Mouse (Mus musculus) kidney, embryonic 16.5 days (tissue): Measurements from ENCODE around the gene Hbs1l. TPM values are rescaled to one million over a fixed set of nuclear protein-coding genes. Genes with fewer than 3 reads are reported as not detected.
A peak's percentile ranks its signal among the peaks of the same experiment; 100 is the strongest.

ENCODE experiments used
- ATAC-seq: fragments of 200-750 bp; cut with Nextera tagmentation; 2 replicates; pipeline ENCODE4 v1.8.0; 2017; ENCODE audit warnings: moderate TSS enrichment; ENCODE audit not compliant: low FRiP score, low TSS enrichment
- H3K27ac ChIP-seq: fragments of 300-500 bp; sonication (generic); 2 replicates; pipeline ENCODE4 v1.5.1; 2014; ENCODE audit warnings: low read length
- H3K27me3 ChIP-seq: fragments of 300-500 bp; sonication (generic); 2 replicates; pipeline ENCODE4 v1.6.1; 2014; ENCODE audit warnings: low read length, control low read depth, mixed read lengths; ENCODE audit not compliant: insufficient read depth
- H3K36me3 ChIP-seq: fragments of 300-500 bp; sonication (generic); 2 replicates; pipeline ENCODE4 v1.6.1; 2014; ENCODE audit warnings: low read length, control low read depth, mixed read lengths; ENCODE audit not compliant: insufficient read depth
- H3K4me1 ChIP-seq: fragments of 300-500 bp; sonication (generic); 2 replicates; pipeline ENCODE4 v1.6.1; 2014; ENCODE audit warnings: low read length, control low read depth, mixed read lengths; ENCODE audit not compliant: insufficient read depth
- H3K4me2 ChIP-seq: fragments of 300-500 bp; sonication (generic); replicated peaks from 2 replicates; pipeline ENCODE4 v1.6.1; 2014; ENCODE audit warnings: low read depth, low read length
- H3K4me3 ChIP-seq: fragments of 300-500 bp; sonication (generic); 2 replicates; pipeline ENCODE4 v1.5.1; 2014; ENCODE audit warnings: mild to moderate bottlenecking, low read length
- H3K9ac ChIP-seq: fragments of 300-500 bp; sonication (generic); replicated peaks from 2 replicates; pipeline ENCODE4 v1.6.1; 2014; ENCODE audit warnings: low read length
- H3K9me3 ChIP-seq: fragments of 300-500 bp; sonication (generic); 2 replicates; pipeline ENCODE4 v1.6.1; 2016; ENCODE audit warnings: low read length, control low read depth
- WGBS: fragments of 180-500 bp; shearing (Covaris S2); extraction: QIAGEN DNeasy Blood & Tissue Kit; methylation state at CpG from one replicate; pipeline ENCODE4 v1.1.7; 2014; 5-methylcytosine and 5-hydroxymethylcytosine counted together
- polyA plus RNA-seq: library from polyadenylated mRNA; unstranded; fragments of >200 nt; fragmentation: Nextera tagmentation; extraction: Ambion mirVana; gene quantifications from 2 replicates; pipeline ENCODE4 v1.2.1, GENCODE M21; 2015

Hbs1l gene
- 99.8 and 99.9 TPM in 2 replicates for polyA plus RNA-seq

- H3K36me3 ChIP-seq: peaks cover 13% of the 10 kb centered on the region
Measured at GRCm38 (mm10) chr10:21295759-21296621, at the start of gene Hbs1l. TSS of gene Hbs1l (plus strand) at chr10:21295979.

GRCm38 (mm10) chr10:21248556-21248955 lies 47.2 kb upstream of the Hbs1l start:
- Histone ChIP-seq H3K4me1 (no peaks in the 10 kb centered on the region), H3K27ac (no peak overlapping the region), H3K27me3 (no peaks in the 10 kb centered on the region), H3K9ac (no peak overlapping the region), H3K4me3 (no peak overlapping the region), H3K9me3 (no peaks in the 10 kb centered on the region), H3K4me2 (no peak overlapping the region), H3K36me3 (no peaks in the 10 kb centered on the region)
- no peak for ATAC-seq
- WGBS: 73% methylated on average over 4 of the region's 4 CpGs

More at GRCm38 (mm10) chr10:21295759-21296621, at the start of gene Hbs1l:
- no peaks in the 10 kb centered on the region for H3K27me3 ChIP-seq
- H3K4me2 ChIP-seq: peak within 1 kb of the TSS; percentile 69
- H3K9me3 ChIP-seq: no peaks in the 10 kb centered on the region
- H3K4me1 ChIP-seq: peaks cover 20% of the 10 kb centered on the region
- peak within 1 kb of the TSS; percentile 83 for H3K4me3 ChIP-seq
- ATAC-seq: peak; percentile 96
- WGBS: under 1% methylated on average over 72 of the region's 81 CpGs
- H3K9ac ChIP-seq: peak within 1 kb of the TSS; percentile 86
- H3K27ac ChIP-seq: peak within 1 kb of the TSS; percentile 48

GRCm38 (mm10) chr10:21251881-21252534 lies 43.8 kb upstream of the Hbs1l start:
- WGBS: 61% methylated on average over 15 of the region's 15 CpGs
- no peak for ATAC-seq

GRCm38 (mm10) chr10:21252800-21253199 lies 43.0 kb upstream of the Hbs1l start:
- H3K9ac ChIP-seq: no peak overlapping the region
- no peaks in the 10 kb centered on the region for H3K27me3 ChIP-seq
- H3K4me2 ChIP-seq: no peak overlapping the region
- H3K27ac ChIP-seq: no peak overlapping the region
- WGBS: 86% methylated on average over 4 of the region's 4 CpGs
- H3K9me3 ChIP-seq: no peaks in the 10 kb centered on the region
- H3K4me3 ChIP-seq: no peak overlapping the region
- no peak for ATAC-seq
- no peaks in the 10 kb centered on the region for H3K4me1 ChIP-seq
- no peaks in the 10 kb centered on the region for H3K36me3 ChIP-seq

More at GRCm38 (mm10) chr10:21251881-21252534, 43.8 kb upstream of the Hbs1l start:
- no peaks in the 10 kb centered on the region for H3K36me3 ChIP-seq
- H3K27ac ChIP-seq: no peak overlapping the region
- H3K9me3 ChIP-seq: no peaks in the 10 kb centered on the region
- no peak overlapping the region for H3K4me2 ChIP-seq
- no peak overlapping the region for H3K9ac ChIP-seq
- no peaks in the 10 kb centered on the region for H3K4me1 ChIP-seq
- H3K27me3 ChIP-seq: no peaks in the 10 kb centered on the region
- no peak overlapping the region for H3K4me3 ChIP-seq

- Histone ChIP-seq H3K36me3 (no peaks in the 10 kb centered on the region), H3K27me3 (no peaks in the 10 kb centered on the region), H3K9ac (no peak overlapping the region), H3K4me3 (no peak overlapping the region), H3K9me3 (no peaks in the 10 kb centered on the region), H3K4me2 (no peak overlapping the region), H3K4me1 (no peaks in the 10 kb centered on the region), H3K27ac (no peak overlapping the region)
- ATAC-seq: no peak
- 83% methylated on average over 12 of the region's 12 CpGs for WGBS
Measured at GRCm38 (mm10) chr10:21254266-21255140, 41.3 kb upstream of the Hbs1l start.

- no peak overlapping the region for H3K27ac ChIP-seq
- no peak overlapping the region for H3K4me3 ChIP-seq
- H3K36me3 ChIP-seq: no peaks in the 10 kb centered on the region
- H3K4me2 ChIP-seq: no peak overlapping the region
- H3K4me1 ChIP-seq: no peaks in the 10 kb centered on the region
- H3K9me3 ChIP-seq: no peaks in the 10 kb centered on the region
- no peaks in the 10 kb centered on the region for H3K27me3 ChIP-seq
- ATAC-seq: no peak
- no peak overlapping the region for H3K9ac ChIP-seq
- 76% methylated on average over 5 of the region's 5 CpGs for WGBS
Measured at GRCm38 (mm10) chr10:21257244-21257643, 38.5 kb upstream of the Hbs1l start.

GRCm38 (mm10) chr10:21259649-21260048 lies 36.1 kb upstream of the Hbs1l start:
- no peak overlapping the region for H3K4me2 ChIP-seq
- H3K9ac ChIP-seq: no peak overlapping the region
- no peak overlapping the region for H3K27ac ChIP-seq
- ATAC-seq: no peak
- no peaks in the 10 kb centered on the region for H3K4me1 ChIP-seq
- H3K4me3 ChIP-seq: no peak overlapping the region
- 73% methylated on average over 2 of the region's 2 CpGs for WGBS
- H3K9me3 ChIP-seq: no peaks in the 10 kb centered on the region
- no peaks in the 10 kb centered on the region for H3K36me3 ChIP-seq
- H3K27me3 ChIP-seq: no peaks in the 10 kb centered on the region

GRCm38 (mm10) chr10:21265188-21265587 lies 30.6 kb upstream of the Hbs1l start:
- no peak overlapping the region for H3K9ac ChIP-seq
- no peaks in the 10 kb centered on the region for H3K36me3 ChIP-seq
- no peaks in the 10 kb centered on the region for H3K27me3 ChIP-seq
- no peak overlapping the region for H3K27ac ChIP-seq
- no peak for ATAC-seq
- no peak overlapping the region for H3K4me2 ChIP-seq
- no peaks in the 10 kb centered on the region for H3K9me3 ChIP-seq
- no peak overlapping the region for H3K4me3 ChIP-seq
- H3K4me1 ChIP-seq: no peaks in the 10 kb centered on the region
- 86% methylated on average over 11 of the region's 11 CpGs for WGBS

GRCm38 (mm10) chr10:21267452-21267851 lies 28.3 kb upstream of the Hbs1l start:
- no peak overlapping the region for H3K9ac ChIP-seq
- no peaks in the 10 kb centered on the region for H3K9me3 ChIP-seq
- no peaks in the 10 kb centered on the region for H3K36me3 ChIP-seq
- ATAC-seq: no peak
- no peak overlapping the region for H3K4me2 ChIP-seq
- H3K27me3 ChIP-seq: no peaks in the 10 kb centered on the region
- 80% methylated on average over 2 of the region's 2 CpGs for WGBS
- no peaks in the 10 kb centered on the region for H3K4me1 ChIP-seq
- H3K4me3 ChIP-seq: no peak overlapping the region
- H3K27ac ChIP-seq: no peak overlapping the region
